Mouse (Mus musculus): Measurements from ENCODE around the gene Ern1. TPM values are rescaled to one million over a fixed set of nuclear protein-coding genes. Genes with fewer than 3 reads are reported as not detected.

The Ern1 gene
- polyA plus RNA-seq, 1 experiment from 2014 or later = 4.8 TPM

DNA sequence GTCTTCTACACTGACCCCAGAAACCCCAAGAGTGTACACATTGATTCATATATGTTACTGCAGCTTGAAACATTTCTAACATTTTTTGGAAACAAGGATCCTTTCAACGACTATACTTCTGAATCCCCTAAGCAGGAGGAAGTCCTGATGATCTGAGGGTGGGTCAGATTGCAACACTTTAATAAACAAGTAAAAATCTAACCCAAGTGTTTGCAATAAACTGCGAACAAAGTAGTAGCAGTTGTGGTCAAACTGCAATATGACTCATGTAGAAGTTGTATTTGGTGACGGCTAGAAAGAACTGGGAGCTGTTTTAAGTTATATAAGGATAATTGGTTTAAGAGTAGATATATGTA lies 7.1 kb downstream of the Ern1 start:
- Histone ChIP-seq H3K4me2 (ENCODE audit: low read length) (no peak overlapping the region), H3K4me3 (ENCODE audit: low read depth, low read length) (no peak overlapping the region), H3K9me3 (replicated peaks; ENCODE audit: control insufficient read depth, low read length, poor library complexity, severe bottlenecking) (no peaks in the 10 kb centered on the region), H3K36me3 (ENCODE audit: control insufficient read depth, insufficient read depth, low read length) (no peaks in the 10 kb centered on the region), H3K9ac (ENCODE audit: low read depth, low read length) (no peak overlapping the region), H3K27ac (ENCODE audit: low read length) (no peak overlapping the region), H3K27me3 (ENCODE audit: control insufficient read depth, insufficient read depth, low read depth, low read length) (no peaks in the 10 kb centered on the region), H3K4me1 (ENCODE audit: control insufficient read depth, insufficient read depth, low read length) (peaks cover 5% of the 10 kb centered on the region; the same call in 1 of the 2 replicates)
- no peak for ATAC-seq
- 93% methylated on average over 3 of the region's 3 CpGs for WGBS

DNA sequence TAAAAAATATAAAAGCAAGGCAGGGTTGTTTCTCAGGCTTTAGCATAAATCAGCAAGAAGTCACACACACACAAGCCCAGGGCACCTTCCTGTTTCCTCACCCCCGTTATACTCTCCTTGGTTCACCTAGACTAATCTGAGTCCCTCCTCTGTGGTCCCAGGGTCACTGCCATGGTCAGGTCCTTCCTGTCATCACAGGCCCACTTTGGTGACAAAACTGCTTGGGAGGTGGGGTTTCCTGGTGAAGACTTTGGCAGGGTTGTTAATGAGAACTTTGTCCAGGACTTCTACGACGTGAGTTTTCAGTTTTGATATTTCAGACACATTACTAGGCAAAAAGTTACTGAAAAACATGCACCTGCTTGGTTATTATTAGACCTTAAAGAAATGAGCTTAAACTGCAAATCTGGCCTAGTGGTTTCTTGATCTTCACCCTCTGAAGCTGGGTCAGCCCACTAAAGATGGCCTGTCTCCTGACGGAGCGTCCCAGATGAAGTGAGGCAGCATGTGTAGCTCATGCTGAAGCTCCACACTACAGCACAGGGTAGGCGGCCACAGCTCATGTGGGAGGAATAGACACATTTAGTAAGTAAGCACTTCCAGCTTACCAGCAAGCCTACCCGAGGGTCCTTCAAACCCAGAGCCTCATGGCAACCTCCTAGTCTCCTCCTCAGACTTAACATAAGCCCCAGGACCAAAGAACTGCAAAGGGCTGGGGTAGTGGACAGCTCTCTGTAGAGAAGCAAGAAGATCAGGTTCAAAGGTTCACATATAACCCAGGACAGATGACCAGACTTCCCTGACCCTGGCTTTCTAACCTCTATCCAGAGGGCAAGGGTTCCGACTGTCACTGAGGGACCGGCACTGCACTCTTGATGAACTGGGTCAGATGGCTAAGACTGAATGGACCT lies 7.8 kb downstream of the Ern1 start:
- H3K27me3 ChIP-seq (ENCODE audit: control insufficient read depth, insufficient read depth, low read depth, low read length) = no peaks in the 10 kb centered on the region
- H3K4me1 ChIP-seq (ENCODE audit: control insufficient read depth, insufficient read depth, low read length) = peaks cover 5% of the 10 kb centered on the region; the same call in 1 of the 2 replicates
- WGBS = 90% methylated on average over 9 of the region's 9 CpGs
- no peak overlapping the region for H3K9ac ChIP-seq (ENCODE audit: low read depth, low read length)
- no peaks in the 10 kb centered on the region for H3K9me3 ChIP-seq (replicated peaks; ENCODE audit: control insufficient read depth, low read length, poor library complexity, severe bottlenecking)
- H3K36me3 ChIP-seq (ENCODE audit: control insufficient read depth, insufficient read depth, low read length) = no peaks in the 10 kb centered on the region
- H3K4me2 ChIP-seq (ENCODE audit: low read length) = no peak overlapping the region
- ATAC-seq = no peak
- H3K4me3 ChIP-seq (ENCODE audit: low read depth, low read length) = no peak overlapping the region
- no peak overlapping the region for H3K27ac ChIP-seq (ENCODE audit: low read length)

DNA sequence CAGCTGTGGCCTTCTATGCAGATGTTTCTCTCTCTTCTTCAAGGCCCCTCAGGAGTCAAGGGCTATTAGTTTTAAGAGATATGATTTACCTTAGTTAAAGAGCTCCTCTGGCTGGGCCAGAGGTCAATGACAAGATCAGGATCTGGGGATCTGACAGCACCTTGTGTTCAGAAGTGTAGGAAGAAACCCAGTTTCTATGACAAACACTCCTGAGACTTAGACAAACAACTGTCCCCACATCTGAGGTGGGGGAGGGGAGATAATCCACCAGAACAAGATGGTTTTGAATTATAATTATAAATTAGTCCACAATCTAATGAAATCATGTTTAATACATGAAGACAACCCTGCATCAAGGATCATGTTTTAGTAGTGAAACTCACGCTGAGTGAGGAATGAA lies 8.9 kb downstream of the Ern1 start:
- Histone ChIP-seq H3K36me3 (ENCODE audit: control insufficient read depth, insufficient read depth, low read length) (no peaks in the 10 kb centered on the region), H3K27ac (ENCODE audit: low read length) (no peak overlapping the region), H3K9me3 (replicated peaks; ENCODE audit: control insufficient read depth, low read length, poor library complexity, severe bottlenecking) (no peaks in the 10 kb centered on the region), H3K27me3 (ENCODE audit: control insufficient read depth, insufficient read depth, low read depth, low read length) (no peaks in the 10 kb centered on the region), H3K4me3 (ENCODE audit: low read depth, low read length) (no peak overlapping the region), H3K9ac (ENCODE audit: low read depth, low read length) (no peak overlapping the region), H3K4me2 (ENCODE audit: low read length) (no peak overlapping the region), H3K4me1 (ENCODE audit: control insufficient read depth, insufficient read depth, low read length) (peaks cover 5% of the 10 kb centered on the region; the same call in 1 of the 2 replicates)
- ATAC-seq = no peak
- 40% methylated on average over 1 of the region's 1 CpGs for WGBS

DNA sequence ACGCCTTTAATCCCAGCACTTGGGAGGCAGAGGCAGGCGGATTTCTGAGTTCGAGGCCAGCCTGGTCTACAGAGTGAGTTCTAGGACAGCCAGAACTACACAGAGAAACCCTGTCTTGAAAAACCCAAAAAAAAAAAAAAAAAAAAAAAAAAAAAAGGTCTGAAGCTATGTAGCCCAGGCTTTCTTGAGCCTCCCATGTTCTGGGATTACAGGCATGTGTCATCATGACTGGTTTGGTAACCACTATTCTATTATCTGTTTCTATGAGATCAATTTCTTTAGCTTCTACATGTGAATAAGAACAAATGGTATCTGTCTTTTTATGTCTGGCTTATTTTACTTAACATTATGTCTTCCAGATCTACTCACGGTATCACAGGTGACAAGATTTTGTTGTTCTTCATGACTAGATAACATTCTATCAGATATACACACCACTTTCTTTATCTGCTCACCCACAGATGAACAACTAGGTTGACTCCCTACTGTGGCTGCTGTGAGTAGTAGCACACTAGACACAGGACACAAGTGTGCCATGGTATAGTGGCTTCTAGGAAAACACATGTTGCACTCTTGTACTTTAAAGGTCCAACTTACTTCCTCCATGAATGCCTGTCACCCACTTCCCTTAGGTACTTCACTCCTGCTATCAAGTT lies 10.0 kb downstream of the Ern1 start:
- Histone ChIP-seq H3K4me3 (ENCODE audit: low read depth, low read length) (no peak overlapping the region), H3K27ac (ENCODE audit: low read length) (no peak overlapping the region), H3K36me3 (ENCODE audit: control insufficient read depth, insufficient read depth, low read length) (no peaks in the 10 kb centered on the region), H3K9me3 (replicated peaks; ENCODE audit: control insufficient read depth, low read length, poor library complexity, severe bottlenecking) (no peaks in the 10 kb centered on the region), H3K4me2 (ENCODE audit: low read length) (no peak overlapping the region), H3K9ac (ENCODE audit: low read depth, low read length) (no peak overlapping the region), H3K27me3 (ENCODE audit: control insufficient read depth, insufficient read depth, low read depth, low read length) (no peaks in the 10 kb centered on the region), H3K4me1 (ENCODE audit: control insufficient read depth, insufficient read depth, low read length) (peaks cover 5% of the 10 kb centered on the region; the same call in 1 of the 2 replicates)
- WGBS = 99% methylated on average over 4 of the region's 4 CpGs
- ATAC-seq = no peak

DNA sequence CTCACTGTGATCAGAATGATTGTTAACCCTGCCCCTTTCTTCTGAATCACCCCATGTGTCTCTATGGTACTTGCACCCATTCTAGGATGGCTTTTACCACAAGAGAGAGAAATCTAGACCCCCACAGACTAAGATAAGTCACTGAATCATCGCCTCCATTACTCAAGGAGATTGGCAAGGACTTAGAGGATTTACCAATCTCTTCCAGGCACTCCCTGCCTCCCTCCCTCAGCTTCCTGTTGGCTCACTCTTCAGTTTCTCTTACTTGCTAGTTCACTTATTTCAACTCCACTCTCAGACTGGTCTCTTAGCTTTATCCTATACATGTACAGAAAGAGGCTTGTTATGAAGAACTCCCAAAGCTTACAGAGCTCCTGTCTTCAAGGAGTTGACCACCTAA lies 12.3 kb downstream of the Ern1 start:
- no peak for ATAC-seq
- H3K36me3 ChIP-seq (ENCODE audit: control insufficient read depth, insufficient read depth, low read length) = no peaks in the 10 kb centered on the region
- H3K4me1 ChIP-seq (ENCODE audit: control insufficient read depth, insufficient read depth, low read length) = peaks cover 5% of the 10 kb centered on the region; the same call in 1 of the 2 replicates
- H3K27ac ChIP-seq (ENCODE audit: low read length) = no peak overlapping the region
- no peaks in the 10 kb centered on the region for H3K27me3 ChIP-seq (ENCODE audit: control insufficient read depth, insufficient read depth, low read depth, low read length)
- H3K4me3 ChIP-seq (ENCODE audit: low read depth, low read length) = no peak overlapping the region
- WGBS = 96% methylated on average over 1 of the region's 1 CpGs
- H3K4me2 ChIP-seq (ENCODE audit: low read length) = no peak overlapping the region
- no peak overlapping the region for H3K9ac ChIP-seq (ENCODE audit: low read depth, low read length)
- no peaks in the 10 kb centered on the region for H3K9me3 ChIP-seq (replicated peaks; ENCODE audit: control insufficient read depth, low read length, poor library complexity, severe bottlenecking)

DNA sequence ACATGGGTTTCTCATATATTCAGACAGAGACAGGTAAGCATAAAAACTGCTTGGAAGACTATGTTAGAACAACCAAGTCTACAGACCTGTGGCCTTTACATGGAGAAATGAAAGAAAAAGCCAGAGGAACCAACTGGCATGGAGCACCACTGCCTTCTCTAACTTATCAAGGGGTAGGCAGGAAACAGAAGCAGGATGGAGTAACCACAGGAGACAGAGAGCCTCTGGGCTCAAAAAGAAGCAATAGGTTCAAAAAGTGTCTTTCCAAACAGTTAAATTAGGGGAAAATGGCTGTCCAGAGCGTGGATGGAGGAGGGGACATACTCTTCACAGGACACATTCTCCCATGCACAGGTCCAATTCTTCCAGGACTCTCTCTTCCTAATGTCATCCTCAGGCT lies 16.0 kb downstream of the Ern1 start:
- 95% methylated on average over 1 of the region's 1 CpGs for WGBS

DNA sequence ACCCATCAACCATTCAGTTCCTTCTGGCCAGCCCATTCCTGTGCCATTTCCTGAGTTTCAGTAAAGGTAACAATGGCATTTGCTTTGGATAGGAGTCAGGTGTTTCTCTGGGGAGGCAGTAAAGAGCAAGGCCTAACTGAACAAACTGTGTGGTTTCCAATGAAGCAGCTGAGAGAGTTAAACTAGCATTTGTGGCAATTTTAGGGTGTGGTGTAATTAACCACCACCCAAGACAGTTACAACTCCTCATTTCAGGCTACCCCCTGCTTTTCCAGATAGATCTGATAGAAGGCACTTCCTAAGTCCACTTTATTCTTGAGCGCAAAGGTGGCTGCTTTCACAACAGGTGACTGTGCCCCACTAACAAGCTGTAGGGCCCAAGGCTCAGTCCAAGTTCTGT lies 19.1 kb downstream of the Ern1 start:
- no peaks in the 10 kb centered on the region for H3K9me3 ChIP-seq (replicated peaks; ENCODE audit: control insufficient read depth, low read length, poor library complexity, severe bottlenecking)
- H3K4me3 ChIP-seq (ENCODE audit: low read depth, low read length) = no peak overlapping the region
- no peak overlapping the region for H3K9ac ChIP-seq (ENCODE audit: low read depth, low read length)
- H3K36me3 ChIP-seq (ENCODE audit: control insufficient read depth, insufficient read depth, low read length) = no peaks in the 10 kb centered on the region
- H3K27me3 ChIP-seq (ENCODE audit: control insufficient read depth, insufficient read depth, low read depth, low read length) = no peaks in the 10 kb centered on the region
- 96% methylated on average over 1 of the region's 1 CpGs for WGBS
- no peak overlapping the region for H3K4me2 ChIP-seq (ENCODE audit: low read length)
- 0 out of 2 replicates have a peak, but pooled peaks cover 3% of the 10 kb centered on the region for H3K4me1 ChIP-seq (ENCODE audit: control insufficient read depth, insufficient read depth, low read length)
- no peak for ATAC-seq
- H3K27ac ChIP-seq (ENCODE audit: low read length) = no peak overlapping the region

More for the DNA sequence above, 16.0 kb downstream of the Ern1 start:
- no peak overlapping the region for H3K9ac ChIP-seq (ENCODE audit: low read depth, low read length)
- no peak overlapping the region for H3K4me2 ChIP-seq (ENCODE audit: low read length)
- no peak for ATAC-seq
- no peak overlapping the region for H3K27ac ChIP-seq (ENCODE audit: low read length)
- H3K4me1 ChIP-seq (ENCODE audit: control insufficient read depth, insufficient read depth, low read length) = no peaks in the 10 kb centered on the region
- no peaks in the 10 kb centered on the region for H3K9me3 ChIP-seq (replicated peaks; ENCODE audit: control insufficient read depth, low read length, poor library complexity, severe bottlenecking)
- no peaks in the 10 kb centered on the region for H3K36me3 ChIP-seq (ENCODE audit: control insufficient read depth, insufficient read depth, low read length)
- no peak overlapping the region for H3K4me3 ChIP-seq (ENCODE audit: low read depth, low read length)
- H3K27me3 ChIP-seq (ENCODE audit: control insufficient read depth, insufficient read depth, low read depth, low read length) = no peaks in the 10 kb centered on the region

DNA sequence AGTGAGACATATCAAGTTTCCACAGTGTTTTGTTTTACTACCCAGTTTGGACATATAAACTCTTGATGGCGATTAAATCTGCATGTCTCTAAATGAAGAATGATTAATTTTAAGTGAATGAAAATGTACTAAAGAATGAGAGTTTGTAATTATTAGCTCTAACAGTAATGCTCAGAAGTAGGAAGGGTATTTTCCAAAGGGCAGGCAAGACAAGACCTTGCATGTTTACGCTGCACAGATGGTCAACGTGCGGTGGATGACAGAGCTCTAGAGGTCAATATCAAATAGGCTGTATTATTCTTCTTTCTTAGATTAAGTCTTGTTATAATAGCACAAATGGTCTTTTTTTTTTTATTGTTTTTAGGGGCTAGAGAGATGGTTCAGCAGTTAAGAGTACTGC lies 21.7 kb downstream of the Ern1 start:
- Histone ChIP-seq H3K36me3 (ENCODE audit: control insufficient read depth, insufficient read depth, low read length) (no peaks in the 10 kb centered on the region), H3K9ac (ENCODE audit: low read depth, low read length) (no peak overlapping the region)
- 93% methylated on average over 4 of the region's 4 CpGs for WGBS

DNA sequence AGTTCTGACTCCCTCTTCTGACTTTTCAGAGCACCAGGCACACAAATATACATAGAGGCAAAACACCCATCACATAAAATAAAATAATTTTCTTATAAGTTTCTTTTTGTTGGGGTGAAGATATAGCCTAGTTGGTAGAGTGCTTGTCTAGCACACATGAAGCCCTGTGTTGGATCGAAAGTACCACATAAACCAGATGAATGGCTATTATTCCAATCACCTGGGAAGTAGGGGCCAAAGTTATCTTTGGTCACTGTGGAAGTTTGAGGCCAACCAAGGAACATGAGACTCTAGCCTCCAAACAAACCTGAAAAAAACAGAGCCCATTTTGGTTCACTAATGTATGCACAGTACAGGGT lies 22.1 kb downstream of the Ern1 start:
- no peaks in the 10 kb centered on the region for H3K36me3 ChIP-seq (ENCODE audit: control insufficient read depth, insufficient read depth, low read length)
- no peak overlapping the region for H3K9ac ChIP-seq (ENCODE audit: low read depth, low read length)
- H3K27ac ChIP-seq (ENCODE audit: low read length) = no peak overlapping the region
- no peak overlapping the region for H3K4me2 ChIP-seq (ENCODE audit: low read length)
- H3K27me3 ChIP-seq (ENCODE audit: control insufficient read depth, insufficient read depth, low read depth, low read length) = no peaks in the 10 kb centered on the region
- no peak overlapping the region for H3K4me3 ChIP-seq (ENCODE audit: low read depth, low read length)
- ATAC-seq = no peak
- WGBS = 96% methylated on average over 1 of the region's 1 CpGs
- H3K4me1 ChIP-seq (ENCODE audit: control insufficient read depth, insufficient read depth, low read length) = 0 out of 2 replicates have a peak, but pooled peaks cover 3% of the 10 kb centered on the region
- no peaks in the 10 kb centered on the region for H3K9me3 ChIP-seq (replicated peaks; ENCODE audit: control insufficient read depth, low read length, poor library complexity, severe bottlenecking)

More for the DNA sequence above, 21.7 kb downstream of the Ern1 start:
- ATAC-seq = no peak
- Histone ChIP-seq H3K9me3 (replicated peaks; ENCODE audit: control insufficient read depth, low read length, poor library complexity, severe bottlenecking) (no peaks in the 10 kb centered on the region), H3K4me2 (ENCODE audit: low read length) (no peak overlapping the region), H3K27me3 (ENCODE audit: control insufficient read depth, insufficient read depth, low read depth, low read length) (no peaks in the 10 kb centered on the region), H3K4me3 (ENCODE audit: low read depth, low read length) (no peak overlapping the region), H3K27ac (ENCODE audit: low read length) (no peak overlapping the region), H3K4me1 (ENCODE audit: control insufficient read depth, insufficient read depth, low read length) (0 out of 2 replicates have a peak, but pooled peaks cover 3% of the 10 kb centered on the region)

Data from midbrain, embryonic 16.5 days (tissue).